Mouse (Mus musculus) neutrophil, adult 59 days (primary cell): ENCODE data around the gene Pde4a. TPM values are rescaled to one million over a fixed set of nuclear protein-coding genes. Genes with fewer than 3 reads are reported as not detected.

Experiments
- total RNA-seq, 2 experiments: library from RNA; stranded (reverse); gene quantifications; 1 replicate in 1 of 2; 2 replicates in 1 of 2; pipeline ENCODE4 v1.2.4; 2023

Gene Pde4a
- total RNA-seq: 1 to 10 TPM; 5.0 to 7.1 TPM

GRCm38 (mm10) chr9:21165041-21165951, at the start of gene Pde4a:
Gene Pde4a, plus strand, starts transcription at chr9:21165714.

GRCm38 (mm10) chr9:21131059-21131956, 34.2 kb upstream of the Pde4a start, which contains the start of gene Tyk2:
Gene Tyk2, minus strand, starts transcription at chr9:21131243.

GRCm38 (mm10) chr9:21149654-21150419, 15.7 kb upstream of the Pde4a start, which contains the start of gene Cdc37:
Gene Cdc37, minus strand, starts transcription at chr9:21149982.

GRCm38 (mm10) chr9:21238733-21239464, 73.4 kb downstream of the Pde4a start, which contains the start of gene Keap1:
Gene Keap1, minus strand, starts transcription at chr9:21239361.

GRCm38 (mm10) chr9:21248326-21248725, 82.8 kb downstream of the Pde4a start, which contains the start of gene S1pr5:
Gene S1pr5, minus strand, starts transcription at chr9:21248443.

Other genes starting within 250 kb of the Pde4a start
- 100 to 1,000 TPM; 108 to 111 TPM for gene Dnmt1, start 205.8 kb upstream of the Pde4a start, total RNA-seq
- 1 to 10 TPM; 5.7 to 7.9 TPM for gene S1pr2, start 188.9 kb upstream of the Pde4a start, total RNA-seq
- gene Mrpl4, start 163.0 kb upstream of the Pde4a start, total RNA-seq: 10 to 100 TPM; 31.9 to 42.1 TPM
- gene Icam1, start 149.7 kb upstream of the Pde4a start, total RNA-seq: 10 to 100 TPM; 16.2 to 16.3 TPM
- 1 to 10 TPM; 2.4 to 4.5 TPM for gene Icam4, start 136.3 kb upstream of the Pde4a start, total RNA-seq
- gene Icam5, start 133.6 kb upstream of the Pde4a start, total RNA-seq: not detected
- gene Zglp1, start 98.6 kb upstream of the Pde4a start, total RNA-seq: not detected
- under 1 TPM; 0.22 to 0.29 TPM for gene Gm49373, start 92.6 kb upstream of the Pde4a start, total RNA-seq
- 1 to 10 TPM; 6.5 to 6.9 TPM for gene Fdx1l, start 92.1 kb upstream of the Pde4a start, total RNA-seq
- gene Gm38431, start 73.7 kb upstream of the Pde4a start, total RNA-seq: 1 to 10 TPM; 1.5 to 2.5 TPM
- gene Raver1, start 73.7 kb upstream of the Pde4a start, total RNA-seq: 10 to 100 TPM; 49.1 to 62.5 TPM
- 10 to 100 TPM; 40.0 to 51.1 TPM for gene Tyk2, start 34.5 kb upstream of the Pde4a start, total RNA-seq
- gene Cdc37, start 15.7 kb upstream of the Pde4a start, total RNA-seq: 10 to 100 TPM; 69.5 to 82.3 TPM
- 10 to 100 TPM; 27.2 to 28.5 TPM for gene Keap1, start 73.6 kb downstream of the Pde4a start, total RNA-seq
- 1 to 10 TPM; 2.2 to 2.4 TPM for gene S1pr5, start 82.7 kb downstream of the Pde4a start, total RNA-seq
- 10 to 100 TPM; 45.6 to 49.8 TPM for gene Atg4d, start 99.6 kb downstream of the Pde4a start, total RNA-seq
- 10 to 100 TPM; 82.2 to 87.7 TPM for gene Kri1, start 122.3 kb downstream of the Pde4a start, total RNA-seq
- gene Cdkn2d, start 125.7 kb downstream of the Pde4a start, total RNA-seq: 100 to 1,000 TPM; 121 to 129 TPM
- gene Ap1m2, start 146.6 kb downstream of the Pde4a start, total RNA-seq: 1 to 10 TPM; 3.2 to 3.7 TPM
- gene Slc44a2, start 155.0 kb downstream of the Pde4a start, total RNA-seq: 100 to 1,000 TPM; 130 to 143 TPM
- gene Ilf3, start 202.2 kb downstream of the Pde4a start, total RNA-seq: 10 to 100 TPM; 38.1 to 39.5 TPM
- 10 to 100 TPM; 10.5 to 18.5 TPM for gene Qtrt1, start 246.1 kb downstream of the Pde4a start, total RNA-seq